Mouse (Mus musculus) mouse trophoblast stem cell (cell line): ENCODE measurements around the gene Mag.
"Not testable (repeated sequence)": the region's sequence is repeated elsewhere in the genome, so short reads cannot be mapped to it uniquely, and the experiment has no call there.

Experiments used
- in situ Hi-C, 2 experiments: fragments of 300-500 bp; cut with MseI, MboI; formaldehyde crosslinking; loops; 2 replicates in 1 of 2; 3 replicates in 1 of 2; pipeline ENCODE4 v1.15.1; 2025

The Mag gene

GRCm38 (mm10) chr7:30940070-30940469 lies 25.4 kb upstream of the Mag start:
- in situ Hi-C loops, result not testable (repeated sequence)

- in situ Hi-C loops, result not testable (repeated sequence)
Measured at GRCm38 (mm10) chr7:30935422-30936099, 20.9 kb upstream of the Mag start.

GRCm38 (mm10) chr7:30924581-30924980 lies 9.9 kb upstream of the Mag start, which contains the start of gene Hamp2:
Gene Hamp2 (minus strand): TSS chr7:30924681.
- in situ Hi-C loops, result not testable (repeated sequence)

GRCm38 (mm10) chr7:30924071-30924470 lies 9.4 kb upstream of the Mag start:
- in situ Hi-C loops, result no loop called here

- in situ Hi-C loops, result not testable (repeated sequence)
Measured at GRCm38 (mm10) chr7:30922490-30922889, 7.8 kb upstream of the Mag start.

GRCm38 (mm10) chr7:30920217-30920616 lies 5.5 kb upstream of the Mag start:
- in situ Hi-C loops, result no loop called here

GRCm38 (mm10) chr7:30917219-30917618 lies 2.5 kb upstream of the Mag start:
- in situ Hi-C loops, result no loop called here

GRCm38 (mm10) chr7:30916713-30917112 lies 2.0 kb upstream of the Mag start:
- in situ Hi-C loops, result no loop called here

- in situ Hi-C loops, result no loop called here
Measured at GRCm38 (mm10) chr7:30909773-30910172, 4.9 kb downstream of the Mag start.

- in situ Hi-C loops, result no loop called here
Measured at GRCm38 (mm10) chr7:30908992-30909431, 5.7 kb downstream of the Mag start.

GRCm38 (mm10) chr7:30908277-30908991 lies 6.2 kb downstream of the Mag start:
- in situ Hi-C loops, result no loop called here

- in situ Hi-C loops, result no loop called here
Measured at GRCm38 (mm10) chr7:30904042-30904441, 10.6 kb downstream of the Mag start.

GRCm38 (mm10) chr7:30895217-30895616 lies 19.5 kb downstream of the Mag start:
- in situ Hi-C loops, result no loop called here

- in situ Hi-C loops, result no loop called here
Measured at GRCm38 (mm10) chr7:30892515-30892914, 22.2 kb downstream of the Mag start.

GRCm38 (mm10) chr7:30891746-30892145 lies 22.9 kb downstream of the Mag start:
- in situ Hi-C loops, result no loop called here

- in situ Hi-C loops, result no loop called here
Measured at GRCm38 (mm10) chr7:30890681-30891080, 24.0 kb downstream of the Mag start.

- in situ Hi-C loops, result no loop called here
Measured at GRCm38 (mm10) chr7:30888786-30889185, 25.9 kb downstream of the Mag start.

- in situ Hi-C loops, result no loop called here
Measured at GRCm38 (mm10) chr7:30887568-30888188, 27.0 kb downstream of the Mag start.

- in situ Hi-C loops, result no loop called here
Measured at GRCm38 (mm10) chr7:30886852-30887251, 27.8 kb downstream of the Mag start.

GRCm38 (mm10) chr7:30884047-30884446 lies 30.6 kb downstream of the Mag start:
- in situ Hi-C loops, result no loop called here

- in situ Hi-C loops, result no loop called here
Measured at GRCm38 (mm10) chr7:30881367-30881766, 33.3 kb downstream of the Mag start.

- in situ Hi-C loops, result no loop called here
Measured at GRCm38 (mm10) chr7:30880176-30880575, 34.5 kb downstream of the Mag start, which contains the start of gene Cd22. Gene Cd22 (minus strand): TSS chr7:30880342.

GRCm38 (mm10) chr7:30878950-30879349 lies 35.7 kb downstream of the Mag start:
- in situ Hi-C loops, result no loop called here
